Mouse (Mus musculus) kidney, adult 10 weeks (tissue): ENCODE data around the gene 2610301B20Rik. TPM values are rescaled to one million over a fixed set of nuclear protein-coding genes. Genes with fewer than 3 reads are reported as not detected.

ENCODE experiments used
- polyA plus RNA-seq: library from polyadenylated mRNA; stranded (reverse); fragments of 350-450 nt; fragmentation: Illumina TruSeq; extraction: RNeasy Lipid Tissue Mini Kit (QIAGEN cat#74804); gene quantifications from one replicate; pipeline ENCODE4 v1.2.3, GENCODE M21; 2014; ENCODE audit warnings: low read depth, low replicate concordance

2610301B20Rik gene
- polyA plus RNA-seq = 31.5 TPM

DNA sequence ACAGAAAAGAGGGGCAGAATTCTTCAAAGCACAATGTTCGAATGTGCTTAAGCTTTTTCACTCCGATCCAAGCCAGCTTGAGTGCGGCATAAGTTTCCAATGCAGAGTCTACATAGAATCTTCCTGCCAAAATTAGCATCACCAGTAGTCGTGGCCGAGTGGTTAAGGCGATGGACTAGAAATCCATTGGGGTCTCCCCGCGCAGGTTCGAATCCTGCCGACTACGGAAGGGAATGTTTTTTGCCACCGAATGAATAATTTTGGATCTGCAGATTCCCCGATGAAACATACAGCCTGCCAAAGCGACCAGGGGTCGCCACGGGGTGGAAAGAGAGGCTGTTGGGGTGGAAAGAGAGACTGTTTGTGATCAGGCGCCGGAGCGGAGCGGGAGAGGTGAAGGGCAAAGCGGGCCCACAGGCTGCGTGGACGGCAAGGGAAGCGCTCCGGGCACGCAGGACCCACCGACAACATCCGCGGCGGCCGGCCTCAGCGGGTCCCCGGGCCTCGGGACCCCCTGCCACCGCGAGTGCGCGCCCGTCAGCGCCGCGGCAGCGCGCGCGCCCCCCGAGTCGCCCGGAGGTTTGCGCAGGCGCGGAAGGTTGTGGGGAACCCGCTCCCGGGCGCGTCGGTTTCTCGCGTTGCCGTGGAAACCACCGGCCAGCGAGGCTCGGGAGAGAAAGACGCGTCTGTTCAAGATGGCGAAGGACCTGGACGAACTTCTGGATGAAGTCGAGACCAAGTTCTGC, at the start of gene 2610301B20Rik:
TSS of gene 2610301B20Rik (plus strand) at position 579 of the 746 bp plus-strand sequence.

